Mouse (Mus musculus) cerebellum, adult 2 months (tissue): ENCODE data around the gene Rnf41.

ENCODE experiments used
- CTCF ChIP-seq: fragments of 200-500 bp; IDR thresholded peaks from 2 replicates; pipeline ENCODE4 v1.5.1; 2011; ENCODE audit warnings: low read depth, mild to moderate bottlenecking, control low read depth, low read length, moderate library complexity, borderline replicate concordance; ENCODE audit not compliant: insufficient read depth
- POLR2A ChIP-seq: fragments of 200-500 bp; IDR thresholded peaks from 2 replicates; pipeline ENCODE4 v1.6.1; 2011; ENCODE audit warnings: low read length, control low read depth, borderline replicate concordance; ENCODE audit not compliant: insufficient read depth

DNA sequence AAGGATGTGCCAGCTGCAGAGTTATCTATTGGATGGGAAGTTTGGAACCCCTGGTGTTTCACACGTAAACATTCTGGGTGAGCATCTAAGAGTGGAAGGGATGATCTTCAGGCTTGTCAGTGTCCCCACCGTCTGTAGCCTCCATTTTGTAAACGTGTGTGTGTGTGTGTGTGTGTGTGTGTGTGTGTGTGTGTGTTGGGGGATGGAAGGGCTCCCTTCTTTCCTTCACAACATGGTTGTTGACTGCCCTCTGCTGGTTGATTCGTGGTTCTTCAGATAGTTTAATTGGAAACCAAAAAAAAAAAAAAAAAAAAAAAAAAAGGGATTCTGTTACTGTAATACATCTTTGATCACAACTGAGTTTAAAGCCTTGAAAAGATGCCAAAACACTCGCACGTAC lies 43.8 kb downstream of the Rnf41 start:
- no peak for TF ChIP-seq POLR2A
- TF ChIP-seq CTCF, result peak; percentile 62
